In the genomic region with DNA sequence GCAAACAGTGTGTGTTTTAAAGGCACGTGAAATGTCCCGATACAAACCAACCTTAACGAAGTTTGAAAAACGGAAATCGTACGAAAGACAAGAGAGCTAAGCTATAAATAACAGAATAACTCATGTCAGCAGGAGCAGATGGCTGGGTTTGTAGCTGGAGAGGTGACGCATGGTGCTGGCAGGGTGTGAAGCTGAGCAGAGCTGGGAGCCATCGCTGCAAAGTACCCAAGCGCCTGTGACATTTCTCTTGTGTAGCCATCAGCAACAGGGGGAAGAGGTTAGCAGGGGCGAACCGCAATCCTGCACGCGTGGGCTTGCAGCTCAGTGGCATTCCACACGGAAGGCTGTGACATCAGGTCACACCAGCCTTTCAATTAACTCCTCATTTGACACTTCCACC, we compare ENCODE assay signal across 15 mouse cellular contexts.
A peak's percentile ranks its signal among the peaks of the same experiment; 100 is the strongest.
DNase-seq lines count a peak whose midpoint lies in the region; ATAC-seq and TF ChIP-seq lines count a peak whose summit lies in the region.
"Had no signal": no experiment of that assay in that cellular context is flagged by ENCODE, and none has a peak within 500 bp of the region (broad histone marks: within the 10 kb centered on the region; RNA-seq: fewer than 3 reads in every experiment).

No protein-coding gene starts in this region.

- H3K27me3 ChIP-seq in heart, postnatal 0 days (ENCODE audit: control insufficient read depth, insufficient read depth, low read length) = no peaks in the 10 kb centered on the region
- no peaks in the 10 kb centered on the region for H3K27me3 ChIP-seq in midbrain, postnatal 0 days (ENCODE audit: insufficient read depth, low read length)
- no peaks in the 10 kb centered on the region for H3K27me3 ChIP-seq in midbrain, embryonic 13.5 days
- H3K27me3 ChIP-seq: embryonic facial prominence, embryonic 15.5 days; neural tube, embryonic 12.5 days; stomach, embryonic 15.5 days had no signal

- H3K9me3 ChIP-seq in heart, postnatal 0 days (replicated peaks; ENCODE audit: control insufficient read depth, low read length) = no peaks in the 10 kb centered on the region
- no peaks in the 10 kb centered on the region for H3K9me3 ChIP-seq in midbrain, postnatal 0 days (ENCODE audit: low read length)
- peaks cover 3% of the 10 kb centered on the region; the same call in 1 of the 2 replicates for H3K9me3 ChIP-seq in midbrain, embryonic 13.5 days
- H3K9me3 ChIP-seq: embryonic facial prominence, embryonic 15.5 days; neural tube, embryonic 12.5 days; stomach, embryonic 15.5 days had no signal

- TF ChIP-seq EP300 in heart, postnatal 0 days (IDR thresholded peaks at IDR 0.05; ENCODE audit: low read depth) = no peak

- H3K4me3 ChIP-seq in heart, postnatal 0 days (ENCODE audit: low read depth, low read length) = no peak overlapping the region
- no peak overlapping the region for H3K4me3 ChIP-seq in midbrain, postnatal 0 days (ENCODE audit: low read depth, low read length)
- H3K4me3 ChIP-seq in midbrain, embryonic 13.5 days (replicated peaks) = no peak overlapping the region
- H3K4me3 ChIP-seq: embryonic facial prominence, embryonic 15.5 days; gastrocnemius, adult 2 months; hindbrain, embryonic 10.5 days; midbrain, embryonic 10.5 days; neural tube, embryonic 12.5 days; stomach, embryonic 15.5 days had no signal

- H3K4me2 ChIP-seq in heart, postnatal 0 days (ENCODE audit: low read depth, low read length) = peak overlapping the region; percentile 36
- no peak overlapping the region for H3K4me2 ChIP-seq in midbrain, postnatal 0 days (ENCODE audit: low read depth, low read length, poor library complexity, severe bottlenecking)
- H3K4me2 ChIP-seq in midbrain, embryonic 13.5 days (replicated peaks) = no peak overlapping the region
- H3K4me2 ChIP-seq: embryonic facial prominence, embryonic 15.5 days; lung, embryonic 14.5 days; neural tube, embryonic 12.5 days; stomach, embryonic 15.5 days had no signal

- peak; percentile 52 for DNase-seq in heart, postnatal 0 days (ENCODE audit: low spot score)
- DNase-seq in heart, adult 8-10 months (ENCODE audit: low spot score) = no peak
- DNase-seq in midbrain, postnatal 0 days (ENCODE audit: low spot score) = peak; percentile 44
- peak; percentile 73 for DNase-seq in cerebellum, adult 9-10 months
- DNase-seq in forelimb bud, embryonic 11.5 days (ENCODE audit: low read depth, low spot score) = peak; percentile 43
- DNase-seq in B cell, adult 2 months = no peak
- DNase-seq: gastrocnemius, adult 2 months; kidney, postnatal 14 days; lung, embryonic 14.5 days had no signal

- TF ChIP-seq CTCF in heart, postnatal 0 days (IDR thresholded peaks at IDR 0.05; ENCODE audit: low read depth) = no peak
- TF ChIP-seq CTCF in midbrain, postnatal 0 days (IDR thresholded peaks at IDR 0.05) = no peak

- H3K9ac ChIP-seq in heart, postnatal 0 days (replicated peaks; ENCODE audit: low read depth, low read length) = no peak overlapping the region
- no peak overlapping the region for H3K9ac ChIP-seq in midbrain, postnatal 0 days (replicated peaks; ENCODE audit: low read length, poor library complexity, severe bottlenecking)
- no peak overlapping the region for H3K9ac ChIP-seq in midbrain, embryonic 13.5 days (replicated peaks)
- H3K9ac ChIP-seq: embryonic facial prominence, embryonic 15.5 days; lung, embryonic 14.5 days; neural tube, embryonic 12.5 days; stomach, embryonic 15.5 days had no signal

- WGBS in heart, postnatal 0 days = 19% methylated on average over 14 of the region's 14 CpGs
- WGBS in midbrain, postnatal 0 days = 80% methylated on average over 14 of the region's 14 CpGs
- 85% methylated on average over 14 of the region's 14 CpGs for WGBS in midbrain, embryonic 13.5 days

- no peaks in the 10 kb centered on the region for H3K4me1 ChIP-seq in heart, postnatal 0 days (ENCODE audit: control insufficient read depth, insufficient read depth)
- no peaks in the 10 kb centered on the region for H3K4me1 ChIP-seq in midbrain, postnatal 0 days (ENCODE audit: insufficient read depth, low read length)
- H3K4me1 ChIP-seq in midbrain, embryonic 13.5 days (replicated peaks) = peaks cover 6% of the 10 kb centered on the region; the same call in 1 of the 2 replicates
- H3K4me1 ChIP-seq: embryonic facial prominence, embryonic 15.5 days; midbrain, embryonic 10.5 days; neural tube, embryonic 12.5 days; stomach, embryonic 15.5 days had no signal

- no peaks in the 10 kb centered on the region for H3K36me3 ChIP-seq in heart, postnatal 0 days (replicated peaks; ENCODE audit: control insufficient read depth, insufficient read depth, low read length)
- no peaks in the 10 kb centered on the region for H3K36me3 ChIP-seq in midbrain, postnatal 0 days (ENCODE audit: insufficient read depth, low read length)
- H3K36me3 ChIP-seq in midbrain, embryonic 13.5 days = no peaks in the 10 kb centered on the region
- H3K36me3 ChIP-seq: embryonic facial prominence, embryonic 15.5 days; hindbrain, embryonic 10.5 days; midbrain, embryonic 10.5 days; neural tube, embryonic 12.5 days; stomach, embryonic 15.5 days had no signal

- H3K27ac ChIP-seq in heart, postnatal 0 days (ENCODE audit: low read depth) = no peak overlapping the region
- no peak overlapping the region for H3K27ac ChIP-seq in midbrain, postnatal 0 days (ENCODE audit: low read depth, low read length)
- no peak overlapping the region for H3K27ac ChIP-seq in midbrain, embryonic 13.5 days
- H3K27ac ChIP-seq: embryonic facial prominence, embryonic 15.5 days; gastrocnemius, adult 2 months; hindbrain, embryonic 10.5 days; midbrain, embryonic 10.5 days; neural tube, embryonic 12.5 days; stomach, embryonic 15.5 days had no signal

- ATAC-seq in heart, postnatal 0 days (ENCODE audit: insufficient read depth, low read depth) = peak; percentile 77; the same call in 1 of the 2 replicates
- ATAC-seq in midbrain, postnatal 0 days (ENCODE audit: low FRiP score) = no peak
- ATAC-seq in midbrain, embryonic 13.5 days = no peak

Comparison
In these comparisons a context has a peak if more than half of its experiments do, and no peak if none do; other contexts are left out.
1. DNase-seq: peak in heart, postnatal 0 days (single experiment), midbrain, postnatal 0 days (single experiment), cerebellum, adult 9-10 months (single experiment) and forelimb bud, embryonic 11.5 days (single experiment); none in heart, adult 8-10 months (single experiment) and B cell, adult 2 months (0 of 2).